Mouse (Mus musculus) hindbrain, postnatal 0 days (tissue): ENCODE data around the gene Ldlr. TPM values are rescaled to one million over a fixed set of nuclear protein-coding genes. Genes with fewer than 3 reads are reported as not detected.

ENCODE experiments used
- ATAC-seq: fragments of 200-750 bp; cut with Nextera tagmentation; 2 replicates; pipeline ENCODE4 v1.8.0; 2017; ENCODE audit warnings: mild to moderate bottlenecking, moderate TSS enrichment, moderate library complexity
- DNase-seq: peaks from one replicate; pipeline ENCODE4 v3.0.0-alpha.2; 2015; ENCODE audit warnings: low spot score
- H3K27ac ChIP-seq: fragments of 300-500 bp; sonication (generic); 2 replicates; pipeline ENCODE4 v1.5.1; 2014; ENCODE audit warnings: mild to moderate bottlenecking
- H3K27me3 ChIP-seq: fragments of 300-500 bp; sonication (generic); 2 replicates; pipeline ENCODE4 v1.6.1; 2014; ENCODE audit warnings: low read length, mixed read lengths; ENCODE audit not compliant: insufficient read depth
- H3K36me3 ChIP-seq: fragments of 300-500 bp; sonication (generic); 2 replicates; pipeline ENCODE4 v1.6.1; 2014; ENCODE audit warnings: low read length, mixed read lengths; ENCODE audit not compliant: insufficient read depth
- H3K4me1 ChIP-seq: fragments of 300-500 bp; sonication (generic); 2 replicates; pipeline ENCODE4 v1.6.1; 2014; ENCODE audit warnings: antibody characterized with exemption, low read length, mixed read lengths; ENCODE audit not compliant: insufficient read depth
- H3K4me2 ChIP-seq: fragments of 300-500 bp; sonication (generic); 2 replicates; pipeline ENCODE4 v1.6.1; 2014; ENCODE audit warnings: low read depth, mild to moderate bottlenecking, low read length, moderate library complexity, mixed read lengths
- H3K4me3 ChIP-seq: fragments of 300-500 bp; sonication (generic); 2 replicates; pipeline ENCODE4 v1.5.1; 2014; ENCODE audit warnings: low read length
- H3K9ac ChIP-seq: fragments of 300-500 bp; sonication (generic); replicated peaks from 2 replicates; pipeline ENCODE4 v1.6.1; 2014; ENCODE audit warnings: mild to moderate bottlenecking, low read length, moderate library complexity, mixed read lengths
- H3K9me3 ChIP-seq: fragments of 300-500 bp; sonication (generic); 2 replicates; pipeline ENCODE4 v1.6.1; 2016; ENCODE audit warnings: low read length, mixed read lengths
- CTCF ChIP-seq: IDR thresholded peaks from 2 replicates; pipeline ENCODE4 v1.5.1; 2016; ENCODE audit warnings: antibody characterized with exemption, control low read depth, low read depth
- WGBS: fragments of 180-500 bp; shearing (Covaris S2); extraction: QIAGEN DNeasy Blood & Tissue Kit; methylation state at CpG from one replicate; pipeline ENCODE4 v1.1.7; 2014; 5-methylcytosine and 5-hydroxymethylcytosine counted together
- polyA plus RNA-seq: library from polyadenylated mRNA; unstranded; fragments of >200 nt; fragmentation: Nextera tagmentation; extraction: Ambion mirVana; gene quantifications from 2 replicates; pipeline ENCODE4 v1.2.1, GENCODE M21; 2015
- total RNA-seq: library from RNA; depleted of rRNA; stranded (reverse); fragments of >200 nt; gene quantifications from 2 replicates; pipeline ENCODE4 v1.2.3, GENCODE M21; 2014

Ldlr gene
- total and polyA plus RNA-seq, 2 experiments from 2014 or later = 10.7 to 28.4 TPM

GRCm38 (mm10) chr9:21724147-21724536 is 859 bp downstream of the Ldlr start:
- Histone ChIP-seq H3K9me3 (no peaks in the 10 kb centered on the region), H3K4me2 (peak overlapping the region; percentile 76), H3K27ac (peak overlapping the region; percentile 80), H3K9ac (peak overlapping the region; percentile 54), H3K4me3 (peak overlapping the region; percentile 64), H3K27me3 (no peaks in the 10 kb centered on the region), H3K4me1 (peaks cover 12% of the 10 kb centered on the region; the same call in 1 of the 2 replicates), H3K36me3 (no peaks in the 10 kb centered on the region)
- ATAC-seq = peak; percentile 98
- TF ChIP-seq CTCF = no peak
- 0% methylated on average over 18 of the region's 18 CpGs for WGBS
- peak; percentile 97 for DNase-seq

- no peak for DNase-seq
- ATAC-seq = no peak
- H3K9me3 ChIP-seq = no peaks in the 10 kb centered on the region
- 0 out of 2 replicates have a peak overlapping the region, but pooled peaks have one; percentile 72 for H3K27ac ChIP-seq
- 84% methylated on average over 23 of the region's 23 CpGs for WGBS
- no peak for TF ChIP-seq CTCF
- H3K4me3 ChIP-seq = peak overlapping the region; percentile 64; the same call in 1 of the 2 replicates
- no peaks in the 10 kb centered on the region for H3K36me3 ChIP-seq
- H3K4me2 ChIP-seq = peak overlapping the region; percentile 76
- H3K9ac ChIP-seq = peak overlapping the region; percentile 54; the same call in 1 of the 2 replicates
- peaks cover 12% of the 10 kb centered on the region; the same call in 1 of the 2 replicates for H3K4me1 ChIP-seq
- H3K27me3 ChIP-seq = no peaks in the 10 kb centered on the region
Measured at GRCm38 (mm10) chr9:21725224-21726121, 2.2 kb downstream of the Ldlr start.

DNA sequence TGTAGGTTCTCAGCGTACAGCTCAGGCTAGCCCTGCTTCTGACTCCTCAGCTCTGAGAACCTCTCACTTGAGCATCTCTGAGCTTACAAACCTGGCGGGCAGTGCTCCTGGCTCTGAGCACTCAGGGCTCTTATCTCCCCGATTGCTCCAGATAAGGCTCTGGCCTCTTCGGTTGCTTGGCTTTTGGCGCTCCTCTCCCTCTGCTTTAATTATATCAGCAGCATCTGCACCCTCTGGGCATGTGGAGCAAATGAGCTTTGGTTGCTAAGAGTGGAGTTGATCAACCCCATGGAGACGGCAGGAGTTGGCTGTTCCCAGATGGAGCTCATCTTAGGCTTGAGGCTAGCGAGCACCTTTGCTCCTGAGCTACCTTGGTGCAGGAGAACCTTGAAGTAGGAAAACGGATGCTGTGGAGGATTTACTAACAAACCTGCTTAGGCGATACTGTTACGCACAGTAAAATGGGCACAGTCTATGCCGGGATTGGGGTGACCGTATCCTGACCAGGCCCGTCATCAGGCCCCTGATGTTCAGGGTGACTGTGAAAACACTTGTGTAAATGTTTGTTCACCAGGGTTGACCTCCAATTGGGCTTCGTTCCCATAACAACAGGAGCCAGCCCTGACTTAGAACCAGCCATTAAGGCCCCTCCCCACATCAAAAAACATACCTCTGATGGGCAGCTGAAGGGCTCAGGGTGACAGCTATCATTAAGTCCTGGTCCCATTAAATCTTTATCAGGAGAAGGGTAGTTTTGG is 3.1 kb downstream of the Ldlr start:
- H3K27ac ChIP-seq = no peak overlapping the region; the same call in 1 of the 2 replicates
- DNase-seq = peak; percentile 15
- 65% methylated on average over 14 of the region's 14 CpGs for WGBS

DNA sequence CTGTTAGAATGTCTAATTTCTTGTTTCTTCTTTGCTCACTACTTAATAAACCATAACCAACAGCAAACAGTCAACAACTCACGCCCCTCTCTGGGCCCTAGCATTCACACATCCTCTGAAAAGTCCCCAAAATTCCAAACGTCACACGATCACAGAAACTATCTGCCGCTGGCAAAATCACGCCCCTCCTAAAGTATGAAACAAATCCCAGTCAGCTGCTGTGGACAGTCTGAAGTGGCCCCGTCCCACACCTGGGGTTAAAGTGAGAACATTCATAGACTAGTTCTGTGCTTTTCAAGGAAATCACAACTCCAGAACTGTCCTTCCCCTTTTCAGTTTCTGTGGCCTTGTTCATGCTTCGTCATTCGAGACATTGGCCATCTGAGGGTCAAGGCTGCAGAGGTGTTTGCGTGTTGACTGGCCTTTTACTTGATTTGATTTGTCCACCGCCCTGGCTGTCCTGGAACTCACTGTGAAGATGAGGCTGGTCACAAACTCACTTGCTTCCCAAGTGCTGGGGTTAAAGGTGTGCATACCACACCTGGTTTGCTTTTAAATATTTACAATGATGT is 5.1 kb downstream of the Ldlr start:
- Histone ChIP-seq H3K9ac (no peak overlapping the region), H3K27ac (no peak overlapping the region), H3K27me3 (no peaks in the 10 kb centered on the region), H3K4me1 (peaks cover 12% of the 10 kb centered on the region; the same call in 1 of the 2 replicates), H3K4me2 (no peak overlapping the region), H3K36me3 (peaks cover 15% of the 10 kb centered on the region), H3K4me3 (no peak overlapping the region), H3K9me3 (no peaks in the 10 kb centered on the region)
- no peak for TF ChIP-seq CTCF
- ATAC-seq = no peak
- 87% methylated on average over 10 of the region's 10 CpGs for WGBS
- DNase-seq = no peak

More for the DNA sequence above, 3.1 kb downstream of the Ldlr start:
- Histone ChIP-seq H3K4me2 (peak overlapping the region; percentile 76), H3K27me3 (no peaks in the 10 kb centered on the region), H3K4me3 (no peak overlapping the region), H3K36me3 (no peaks in the 10 kb centered on the region), H3K9me3 (no peaks in the 10 kb centered on the region), H3K9ac (peak overlapping the region; percentile 35; the same call in 1 of the 2 replicates), H3K4me1 (peaks cover 12% of the 10 kb centered on the region; the same call in 1 of the 2 replicates)
- no peak for ATAC-seq
- TF ChIP-seq CTCF = no peak

DNA sequence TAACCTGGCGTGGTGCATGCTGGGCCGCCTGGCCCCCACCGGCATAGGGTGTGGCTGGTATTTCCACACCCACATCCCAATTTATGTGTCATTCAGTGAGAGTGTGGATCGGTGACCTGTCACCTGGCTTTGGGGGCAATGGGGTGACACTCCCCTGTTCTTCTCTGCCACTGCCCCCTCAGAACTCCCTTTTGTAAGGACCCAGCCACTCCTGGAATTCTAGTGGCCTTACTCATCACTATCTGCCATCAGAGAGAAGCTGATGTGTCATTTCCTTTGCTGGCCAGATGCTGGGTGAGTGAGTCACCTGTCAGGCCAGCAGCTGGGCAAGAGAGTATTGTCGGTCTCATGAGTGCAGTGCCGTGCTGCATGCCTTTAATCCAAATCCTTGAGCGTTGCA is 6.0 kb downstream of the Ldlr start:
- Histone ChIP-seq H3K36me3 (peaks cover 23% of the 10 kb centered on the region), H3K4me2 (no peak overlapping the region), H3K9ac (no peak overlapping the region), H3K27me3 (no peaks in the 10 kb centered on the region), H3K4me3 (no peak overlapping the region), H3K9me3 (no peaks in the 10 kb centered on the region), H3K27ac (no peak overlapping the region), H3K4me1 (peaks cover 12% of the 10 kb centered on the region; the same call in 1 of the 2 replicates)
- TF ChIP-seq CTCF = no peak
- WGBS = 82% methylated on average over 7 of the region's 7 CpGs
- no peak for ATAC-seq
- no peak for DNase-seq

DNA sequence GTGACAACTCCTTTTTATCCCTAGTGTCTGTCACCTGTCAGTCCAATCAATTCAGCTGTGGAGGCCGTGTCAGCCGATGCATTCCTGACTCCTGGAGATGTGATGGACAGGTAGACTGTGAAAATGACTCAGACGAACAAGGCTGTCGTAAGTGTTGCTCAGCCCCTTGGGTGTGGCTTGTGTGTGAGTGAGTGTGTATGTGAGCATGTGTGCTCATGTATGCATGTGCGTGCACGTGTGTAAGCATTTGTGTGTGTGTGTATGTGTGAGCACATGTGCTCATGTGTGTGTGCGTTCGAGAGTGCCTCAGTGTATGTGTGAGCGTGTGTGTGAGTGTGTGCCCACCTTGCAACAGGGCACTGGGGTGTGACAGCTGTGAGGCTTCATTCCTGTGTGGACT is 9.0 kb downstream of the Ldlr start:
- Histone ChIP-seq H3K4me3 (no peak overlapping the region), H3K9ac (no peak overlapping the region), H3K9me3 (no peaks in the 10 kb centered on the region), H3K4me2 (no peak overlapping the region), H3K4me1 (no peaks in the 10 kb centered on the region), H3K27me3 (no peaks in the 10 kb centered on the region), H3K36me3 (peaks cover 50% of the 10 kb centered on the region), H3K27ac (no peak overlapping the region)
- ATAC-seq (no peak), DNase-seq (no peak)
- WGBS = 95% methylated on average over 9 of the region's 9 CpGs
- TF ChIP-seq CTCF = no peak
